12 mouse cellular contexts compared by ENCODE assay signal in the genomic region with DNA sequence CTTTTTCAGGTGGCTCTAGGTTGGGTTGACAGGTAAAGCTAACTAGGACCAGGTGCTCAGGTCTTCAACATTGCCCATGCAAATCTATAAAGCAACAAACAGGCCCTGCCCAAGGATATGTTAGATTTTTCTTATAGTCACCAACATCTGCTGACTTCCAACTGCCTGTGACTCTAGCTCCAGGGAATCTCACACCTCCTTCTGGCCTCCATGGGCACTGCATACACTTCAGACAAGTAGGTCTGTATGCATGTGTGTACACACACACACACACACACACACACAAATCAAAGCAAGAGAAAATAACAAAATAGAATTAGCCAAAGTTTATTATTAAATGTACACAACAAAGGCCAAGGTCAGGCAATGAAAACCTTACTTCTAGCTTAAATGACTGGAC.
DNase-seq lines count a peak whose midpoint lies in the region; ATAC-seq and TF ChIP-seq lines count a peak whose summit lies in the region.
"Had no signal": no experiment of that assay in that cellular context is flagged by ENCODE, and none has a peak within 500 bp of the region (broad histone marks: within the 10 kb centered on the region; RNA-seq: fewer than 3 reads in every experiment).

No protein-coding gene starts in this region.

- H3K9ac ChIP-seq in hindbrain, postnatal 0 days (replicated peaks; ENCODE audit: low read length): no peak overlapping the region
- H3K9ac ChIP-seq in hindbrain, embryonic 12.5 days: no peak overlapping the region
- H3K9ac ChIP-seq in CH12.LX (ENCODE audit: insufficient read depth, low read depth): no peak overlapping the region
- H3K9ac ChIP-seq in kidney, postnatal 0 days (ENCODE audit: low read depth, low read length): no peak overlapping the region
- H3K9ac ChIP-seq in forebrain, embryonic 13.5 days: no peak overlapping the region
- H3K9ac ChIP-seq: limb, embryonic 15.5 days had no signal

- H3K79me2 ChIP-seq in CH12.LX (replicated peaks; ENCODE audit: control insufficient read depth, extremely low read depth, insufficient read depth, poor library complexity, severe bottlenecking): no peaks in the 10 kb centered on the region

- DNase-seq in hindbrain, postnatal 0 days (ENCODE audit: low spot score): no peak
- DNase-seq in 3T3-L1 (ENCODE audit: low read depth, low spot score): peak; percentile 51
- DNase-seq in CH12.LX (ENCODE audit: extremely low read depth): no peak
- DNase-seq in kidney, postnatal 0 days (ENCODE audit: low spot score): peak; percentile 55
- DNase-seq in neural tube, embryonic 10.5 days (ENCODE audit: extremely low spot score, low spot score): no peak
- DNase-seq: cerebellum, postnatal 36 days; midbrain, embryonic 14.5 days; spleen, adult 18-20 months had no signal

- no peak; the same call in none of the 2 replicates for TF ChIP-seq RAD21 in CH12.LX (IDR thresholded peaks at IDR 0.05; ENCODE audit: low read depth, low read length)

- H3K27me3 ChIP-seq in hindbrain, postnatal 0 days (ENCODE audit: insufficient read depth, low read length): no peaks in the 10 kb centered on the region
- no peaks in the 10 kb centered on the region for H3K27me3 ChIP-seq in hindbrain, embryonic 12.5 days
- H3K27me3 ChIP-seq in CH12.LX (replicated peaks): no peaks in the 10 kb centered on the region
- no peaks in the 10 kb centered on the region for H3K27me3 ChIP-seq in kidney, postnatal 0 days (ENCODE audit: insufficient read depth, low read length)
- no peaks in the 10 kb centered on the region for H3K27me3 ChIP-seq in forebrain, embryonic 13.5 days
- H3K27me3 ChIP-seq: limb, embryonic 15.5 days had no signal

- H3K4me2 ChIP-seq in hindbrain, postnatal 0 days (ENCODE audit: low read depth, low read length): no peak overlapping the region
- no peak overlapping the region for H3K4me2 ChIP-seq in hindbrain, embryonic 12.5 days (replicated peaks)
- no peak overlapping the region for H3K4me2 ChIP-seq in CH12.LX (ENCODE audit: insufficient read depth, low read depth, poor library complexity, severe bottlenecking)
- no peak overlapping the region for H3K4me2 ChIP-seq in kidney, postnatal 0 days (ENCODE audit: low read length)
- no peak overlapping the region for H3K4me2 ChIP-seq in forebrain, embryonic 13.5 days
- H3K4me2 ChIP-seq: limb, embryonic 15.5 days had no signal

- H3K4me3 ChIP-seq in hindbrain, postnatal 0 days (ENCODE audit: low read length): no peak overlapping the region
- H3K4me3 ChIP-seq in hindbrain, embryonic 12.5 days: no peak overlapping the region
- H3K4me3 ChIP-seq in CH12.LX (replicated peaks in 1 of 3; ENCODE audit: low read depth in 2 of 3, low read length in 2 of 3, poor library complexity in 1 of 3): no peak overlapping the region
- H3K4me3 ChIP-seq in kidney, postnatal 0 days (replicated peaks; ENCODE audit: low read depth, low read length): no peak overlapping the region
- H3K4me3 ChIP-seq in forebrain, embryonic 13.5 days: no peak overlapping the region
- H3K4me3 ChIP-seq: forebrain, embryonic 10.5 days; limb, embryonic 15.5 days had no signal

- ATAC-seq in hindbrain, postnatal 0 days: 0 out of 2 replicates have a peak, but pooled peaks have one; percentile 28
- no peak for ATAC-seq in hindbrain, embryonic 12.5 days (ENCODE audit: low FRiP score)
- ATAC-seq in kidney, postnatal 0 days (replicated peaks; ENCODE audit: low FRiP score, low read depth): no peak
- no peak for ATAC-seq in forebrain, embryonic 13.5 days

- no peaks in the 10 kb centered on the region for H3K4me1 ChIP-seq in hindbrain, postnatal 0 days (ENCODE audit: insufficient read depth, low read length)
- no peaks in the 10 kb centered on the region for H3K4me1 ChIP-seq in hindbrain, embryonic 12.5 days
- no peaks in the 10 kb centered on the region for H3K4me1 ChIP-seq in CH12.LX (ENCODE audit: control insufficient read depth in 1 of 2, insufficient read depth in 2 of 2)
- H3K4me1 ChIP-seq in kidney, postnatal 0 days (replicated peaks; ENCODE audit: insufficient read depth, low read length): no peaks in the 10 kb centered on the region
- H3K4me1 ChIP-seq in forebrain, embryonic 13.5 days: no peaks in the 10 kb centered on the region
- H3K4me1 ChIP-seq: limb, embryonic 15.5 days had no signal

- peak; percentile 52 for TF ChIP-seq CTCF in hindbrain, postnatal 0 days (IDR thresholded peaks at IDR 0.05; ENCODE audit: low read depth)
- TF ChIP-seq CTCF in CH12.LX (conservative IDR thresholded peaks at IDR 0.05 in 1 of 2, IDR thresholded peaks at IDR 0.05 in 1 of 2; ENCODE audit: low read depth in 2 of 2, low read length in 2 of 2): peak; percentile 8 to 13; a peak in 1 of 4 replicates
- peak; percentile 64 for TF ChIP-seq CTCF in kidney, postnatal 0 days (IDR thresholded peaks at IDR 0.05; ENCODE audit: low read depth)

- H3K9me3 ChIP-seq in hindbrain, postnatal 0 days (ENCODE audit: low read length): no peaks in the 10 kb centered on the region
- H3K9me3 ChIP-seq in hindbrain, embryonic 12.5 days (replicated peaks): no peaks in the 10 kb centered on the region
- H3K9me3 ChIP-seq in CH12.LX (replicated peaks; ENCODE audit: low read length): no peaks in the 10 kb centered on the region
- H3K9me3 ChIP-seq in kidney, postnatal 0 days (replicated peaks; ENCODE audit: low read length): no peaks in the 10 kb centered on the region
- H3K9me3 ChIP-seq in forebrain, embryonic 13.5 days (replicated peaks): no peaks in the 10 kb centered on the region
- H3K9me3 ChIP-seq: forebrain, embryonic 10.5 days; limb, embryonic 15.5 days had no signal

- TF ChIP-seq POLR2A in CH12.LX (IDR thresholded peaks at IDR 0.05; ENCODE audit: low read depth, low read length): no peak

- in situ Hi-C loops in CH12.LX (cut with MboI; ENCODE audit: low pct_ligation_motif_present, low pct_unique_long_range_greater_than_20kb, low sequenced_read_pairs): no loop called here

- dilution Hi-C loops in CH12.LX (cut with MboI; ENCODE audit: extremely low pct_ligation_motif_present, extremely low pct_unique_long_range_greater_than_20kb, low sequenced_read_pairs): no loop called here

- H3K27ac ChIP-seq in hindbrain, postnatal 0 days: no peak overlapping the region
- no peak overlapping the region for H3K27ac ChIP-seq in hindbrain, embryonic 12.5 days
- H3K27ac ChIP-seq in CH12.LX (ENCODE audit: insufficient read depth, low read depth): no peak overlapping the region
- no peak overlapping the region for H3K27ac ChIP-seq in kidney, postnatal 0 days
- no peak overlapping the region for H3K27ac ChIP-seq in forebrain, embryonic 13.5 days
- H3K27ac ChIP-seq: forebrain, embryonic 10.5 days; limb, embryonic 15.5 days had no signal

- TF ChIP-seq EP300 in CH12.LX (IDR thresholded peaks at IDR 0.05; ENCODE audit: low read length): no peak

- no peaks in the 10 kb centered on the region for H3K36me3 ChIP-seq in hindbrain, postnatal 0 days (ENCODE audit: insufficient read depth, low read length)
- H3K36me3 ChIP-seq in hindbrain, embryonic 12.5 days: no peaks in the 10 kb centered on the region
- H3K36me3 ChIP-seq in CH12.LX (replicated peaks in 1 of 2; ENCODE audit: control insufficient read depth in 1 of 2, insufficient read depth in 1 of 2, low read length in 1 of 2): no peaks in the 10 kb centered on the region
- H3K36me3 ChIP-seq in kidney, postnatal 0 days (ENCODE audit: insufficient read depth, low read length): no peaks in the 10 kb centered on the region
- no peaks in the 10 kb centered on the region for H3K36me3 ChIP-seq in forebrain, embryonic 13.5 days (ENCODE audit: poor library complexity, severe bottlenecking)
- H3K36me3 ChIP-seq: forebrain, embryonic 10.5 days; limb, embryonic 15.5 days had no signal

TF ChIP-seq in CH12.LX, 34 proteins besides CTCF, POLR2A, EP300 and RAD21:
- no peak for TF ChIP-seq USF2 (conservative IDR thresholded peaks at IDR 0.05; ENCODE audit: low read depth, low read length)
- TF ChIP-seq ELF1 (IDR thresholded peaks at IDR 0.05; ENCODE audit: low read depth, low read length): no peak
- 0 out of 2 replicates have a peak, but pooled peaks have one; percentile 17 for TF ChIP-seq SMC3 (IDR thresholded peaks at IDR 0.05; ENCODE audit: low read depth, low read length)

Comparison
In these comparisons a context has a peak if more than half of its experiments do, and no peak if none do; other contexts are left out.
1. DNase-seq: peak in 3T3-L1 (single experiment) and kidney, postnatal 0 days (single experiment); none in hindbrain, postnatal 0 days (single experiment), CH12.LX (single experiment) and neural tube, embryonic 10.5 days (single experiment).
2. CTCF ChIP-seq: peak in every context shown above with its lines; median percentile 64 in kidney, postnatal 0 days; 52 in hindbrain, postnatal 0 days; 10 in CH12.LX.